ENCODE assay signal across 8 mouse cellular contexts in genomic region chr14:24059747-24060146, GRCm38 (mm10). TPM values are rescaled to one million over a fixed set of nuclear protein-coding genes. Genes with fewer than 3 reads are reported as not detected.
A peak's percentile ranks its signal among the peaks of the same experiment; 100 is the strongest.
DNase-seq lines count a peak whose midpoint lies in the region; ATAC-seq and TF ChIP-seq lines count a peak whose summit lies in the region.
"Had no signal": no experiment of that assay in that cellular context is flagged by ENCODE, and none has a peak within 500 bp of the region (broad histone marks: within the 10 kb centered on the region; RNA-seq: fewer than 3 reads in every experiment).

No protein-coding gene starts in this region.

- no peak overlapping the region for H3K9ac ChIP-seq in forebrain, embryonic 16.5 days (replicated peaks; ENCODE audit: low read depth, low read length)
- no peak overlapping the region for H3K9ac ChIP-seq in lung, postnatal 0 days (replicated peaks; ENCODE audit: low read depth)
- H3K9ac ChIP-seq: lung, embryonic 15.5 days had no signal

- peak; percentile 55 to 67 for DNase-seq in left cerebral cortex, adult 18-20 months (ENCODE audit: low spot score in 2 of 2)
- no peak for DNase-seq in left cerebral cortex, adult 8-10 months (ENCODE audit: low spot score in 2 of 2)
- peak; percentile 34 for DNase-seq in Muller cell, postnatal 12 days (ENCODE audit: inconsistent ontology term)
- DNase-seq in brain, adult 2 months (ENCODE audit: low read depth, low spot score) = peak; percentile 79
- DNase-seq in lung, postnatal 0 days (ENCODE audit: low spot score) = peak; percentile 65
- no peak for DNase-seq in B cell, adult 2 months

- H3K4me3 ChIP-seq in forebrain, embryonic 16.5 days (replicated peaks; ENCODE audit: low read length) = no peak overlapping the region
- no peak overlapping the region for H3K4me3 ChIP-seq in lung, postnatal 0 days (ENCODE audit: low read depth, low read length)
- H3K4me3 ChIP-seq: lung, embryonic 15.5 days had no signal

- TF ChIP-seq EP300 in lung, postnatal 0 days (IDR thresholded peaks at IDR 0.05) = no peak

- H3K27me3 ChIP-seq in forebrain, embryonic 16.5 days (replicated peaks; ENCODE audit: control insufficient read depth, insufficient read depth, low read length) = no peaks in the 10 kb centered on the region
- H3K27me3 ChIP-seq in lung, postnatal 0 days (replicated peaks; ENCODE audit: insufficient read depth, low read length) = no peaks in the 10 kb centered on the region
- H3K27me3 ChIP-seq: lung, embryonic 15.5 days had no signal

- H3K4me2 ChIP-seq in forebrain, embryonic 16.5 days (ENCODE audit: low read length) = 0 out of 2 replicates have a peak overlapping the region, but pooled peaks have one; percentile 4
- no peak overlapping the region for H3K4me2 ChIP-seq in lung, postnatal 0 days (replicated peaks; ENCODE audit: low read depth, low read length)
- H3K4me2 ChIP-seq: lung, embryonic 15.5 days had no signal

- no peaks in the 10 kb centered on the region for H3K9me3 ChIP-seq in forebrain, embryonic 16.5 days (ENCODE audit: control insufficient read depth, low read length)
- no peaks in the 10 kb centered on the region for H3K9me3 ChIP-seq in lung, postnatal 0 days (ENCODE audit: low read length)
- H3K9me3 ChIP-seq: lung, embryonic 15.5 days had no signal

- peak; percentile 78 for TF ChIP-seq CTCF in lung, postnatal 0 days (IDR thresholded peaks at IDR 0.05)

- no peaks in the 10 kb centered on the region; the same call in 1 of the 2 replicates for H3K4me1 ChIP-seq in forebrain, embryonic 16.5 days (replicated peaks; ENCODE audit: control insufficient read depth, insufficient read depth, low read length)
- no peaks in the 10 kb centered on the region for H3K4me1 ChIP-seq in lung, postnatal 0 days (ENCODE audit: insufficient read depth, low read depth, low read length)
- H3K4me1 ChIP-seq: lung, embryonic 15.5 days had no signal

- H3K36me3 ChIP-seq in forebrain, embryonic 16.5 days (ENCODE audit: control insufficient read depth, insufficient read depth) = no peaks in the 10 kb centered on the region
- no peaks in the 10 kb centered on the region for H3K36me3 ChIP-seq in lung, postnatal 0 days (ENCODE audit: insufficient read depth, low read length)
- H3K36me3 ChIP-seq: lung, embryonic 15.5 days had no signal

- H3K27ac ChIP-seq in forebrain, embryonic 16.5 days (ENCODE audit: low read length) = no peak overlapping the region
- no peak overlapping the region for H3K27ac ChIP-seq in lung, postnatal 0 days (ENCODE audit: low read length)
- H3K27ac ChIP-seq: lung, embryonic 15.5 days had no signal

- no peak for ATAC-seq in forebrain, embryonic 16.5 days
- peak; percentile 79 for ATAC-seq in lung, postnatal 0 days

- 25% methylated on average over 8 of the region's 8 CpGs for WGBS in forebrain, embryonic 16.5 days
- 34% methylated on average over 8 of the region's 8 CpGs for WGBS in lung, postnatal 0 days

RNA-seq across cellular contexts. Expression of gene Kcnma1, which starts 45.5 kb away (rescaled TPM):
- total RNA-seq in left cerebral cortex, adult 18-20 months (2021) = 100 to 1,000 TPM; 160 to 172 TPM
- 100 to 1,000 TPM; 151 to 190 (median 165) TPM for total RNA-seq in left cerebral cortex, adult 8-10 months (2022)
- 7.5 and 12.3 TPM in 2 replicates for polyA plus RNA-seq in forebrain, embryonic 16.5 days (2015; fragmentation: Nextera tagmentation; extraction: Ambion mirVana)
- 0.62 and 0.73 TPM in 2 replicates for polyA plus RNA-seq in lung, postnatal 0 days (2015; fragmentation: Nextera tagmentation; extraction: Ambion mirVana)

Comparison
In these comparisons a context has a peak if more than half of its experiments do, and no peak if none do; other contexts are left out.
1. DNase-seq: peak in left cerebral cortex, adult 18-20 months (2 of 2), Muller cell, postnatal 12 days (single experiment), brain, adult 2 months (single experiment) and lung, postnatal 0 days (single experiment); none in left cerebral cortex, adult 8-10 months (0 of 2) and B cell, adult 2 months (0 of 2).